Mouse (Mus musculus) cerebral cortex, adult 2 months (tissue): ENCODE measurements around the gene Creb5.

Source experiments
- WGBS: fragments of 180-500 bp; shearing (Covaris S2); methylation state at CpG from one replicate; pipeline ENCODE4 v1.1.7; 2018; 5-methylcytosine and 5-hydroxymethylcytosine counted together

The Creb5 gene

DNA sequence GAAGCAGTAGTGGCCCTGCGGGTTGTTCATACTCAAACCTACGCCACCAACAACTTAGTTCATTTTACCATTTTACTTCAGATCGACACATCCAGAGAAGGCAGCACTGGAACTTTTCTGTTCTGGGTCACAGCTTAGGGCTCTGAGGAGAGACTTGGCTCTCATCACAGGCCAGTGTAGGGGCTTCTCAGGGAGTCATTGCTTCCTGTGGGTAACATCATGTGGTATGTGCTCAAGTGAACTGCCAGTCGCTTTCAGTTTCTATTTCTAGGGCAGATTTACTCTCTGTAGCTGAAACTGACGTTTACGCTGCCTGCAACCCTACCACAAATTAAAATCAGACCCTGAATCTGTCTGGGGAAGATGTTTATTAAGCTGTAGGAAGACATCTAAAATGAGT, 302.7 kb downstream of the Creb5 start:
- 82% methylated on average over 6 of the region's 6 CpGs for WGBS

DNA sequence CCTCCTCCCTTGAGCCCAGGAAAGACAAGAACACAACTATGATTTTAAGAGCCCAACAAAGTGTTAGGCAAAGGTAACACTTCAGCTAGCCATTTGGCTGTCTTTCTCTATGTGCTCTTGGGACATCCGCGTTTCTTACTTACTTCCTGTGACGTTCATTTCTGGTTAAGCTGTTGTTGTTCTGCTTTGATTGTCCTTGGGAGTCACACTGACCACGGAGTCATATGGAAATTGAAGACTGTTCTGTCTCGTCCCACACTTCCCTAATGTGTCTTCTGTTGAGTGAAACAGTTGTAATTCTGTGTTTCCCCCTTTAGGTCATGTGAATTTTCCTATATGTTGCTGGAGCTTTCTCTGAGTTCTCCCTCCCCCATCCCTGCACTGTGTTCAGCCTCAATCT, 305.2 kb downstream of the Creb5 start:
- WGBS = 87% methylated on average over 5 of the region's 5 CpGs

GRCm38 (mm10) chr6:53593603-53594002, 306.5 kb downstream of the Creb5 start:
- WGBS = 50% methylated on average over 4 of the region's 4 CpGs

GRCm38 (mm10) chr6:53594316-53594715, 307.2 kb downstream of the Creb5 start:
- WGBS = 91% methylated on average over 4 of the region's 4 CpGs

- 86% methylated on average over 2 of the region's 2 CpGs for WGBS
Measured at GRCm38 (mm10) chr6:53596402-53596801, 309.3 kb downstream of the Creb5 start.

GRCm38 (mm10) chr6:53603041-53603440, 316.0 kb downstream of the Creb5 start:
- 84% methylated on average over 3 of the region's 3 CpGs for WGBS

- WGBS = 79% methylated on average over 5 of the region's 5 CpGs
Measured at GRCm38 (mm10) chr6:53603695-53604094, 316.6 kb downstream of the Creb5 start.

DNA sequence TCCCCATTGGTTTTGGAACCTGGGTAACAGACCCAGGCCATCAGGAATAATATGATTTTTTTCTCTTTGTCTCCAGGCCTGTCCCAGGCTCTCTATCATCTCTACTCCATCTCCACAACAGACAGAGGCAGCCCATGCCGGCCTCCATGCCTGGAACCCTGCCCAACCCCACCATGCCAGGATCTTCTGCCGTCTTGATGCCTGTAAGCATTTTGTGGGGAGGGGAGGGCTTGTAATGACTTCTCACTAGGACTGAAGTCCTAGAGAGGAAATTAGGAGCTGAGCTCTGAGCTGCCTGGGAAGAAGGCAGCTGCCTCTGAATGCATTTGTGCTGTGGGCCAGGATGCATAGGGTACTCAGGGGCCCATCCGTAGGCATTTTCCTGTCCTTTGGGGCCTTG, 317.3 kb downstream of the Creb5 start:
- 65% methylated on average over 3 of the region's 3 CpGs for WGBS

- 80% methylated on average over 2 of the region's 2 CpGs for WGBS
Measured at GRCm38 (mm10) chr6:53605184-53605583, 318.1 kb downstream of the Creb5 start.

- WGBS = 58% methylated on average over 5 of the region's 5 CpGs
Measured at GRCm38 (mm10) chr6:53611451-53611945, 324.4 kb downstream of the Creb5 start.

- WGBS = 57% methylated on average over 6 of the region's 6 CpGs
Measured at GRCm38 (mm10) chr6:53612681-53613080, 325.6 kb downstream of the Creb5 start.

DNA sequence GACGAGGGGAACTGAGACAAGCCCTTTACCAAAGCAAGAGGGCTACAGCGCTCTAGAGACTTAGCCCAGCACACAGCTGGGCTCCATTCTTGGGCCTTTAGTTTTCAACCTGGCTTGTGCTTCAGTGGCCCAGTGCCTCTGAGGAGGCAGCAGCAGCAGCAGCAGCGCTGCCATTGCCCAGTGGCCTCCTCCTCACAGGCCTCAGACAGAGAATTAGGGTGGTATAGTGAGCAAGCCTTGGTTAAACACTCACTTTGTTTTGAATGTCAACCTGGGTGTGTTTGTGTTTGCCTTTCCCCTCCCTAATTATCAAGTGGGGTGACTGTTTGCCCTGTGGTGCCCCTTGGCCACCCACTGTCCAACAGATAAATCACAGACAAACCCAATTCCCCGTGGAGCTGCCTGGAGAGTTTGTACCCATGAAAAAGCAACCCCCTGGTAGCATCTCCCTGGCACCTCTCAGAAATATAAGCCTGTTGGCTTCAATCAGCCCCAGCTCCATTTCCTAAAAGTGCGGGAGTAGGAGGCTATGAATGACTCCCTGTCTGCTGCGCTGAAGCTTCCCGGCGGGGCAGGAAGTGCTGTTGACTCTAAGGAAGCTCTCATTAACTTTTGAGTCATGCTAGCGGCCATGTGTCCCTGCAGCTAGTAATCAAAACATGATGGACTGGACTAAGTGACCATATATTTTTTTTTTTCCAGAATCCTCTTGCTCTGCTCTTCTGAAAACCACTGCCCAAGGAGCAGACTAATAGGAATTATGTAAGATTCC, 328.6 kb downstream of the Creb5 start:
- 63% methylated on average over 9 of the region's 9 CpGs for WGBS

GRCm38 (mm10) chr6:53618164-53618563, 331.1 kb downstream of the Creb5 start:
- 82% methylated on average over 8 of the region's 8 CpGs for WGBS

DNA sequence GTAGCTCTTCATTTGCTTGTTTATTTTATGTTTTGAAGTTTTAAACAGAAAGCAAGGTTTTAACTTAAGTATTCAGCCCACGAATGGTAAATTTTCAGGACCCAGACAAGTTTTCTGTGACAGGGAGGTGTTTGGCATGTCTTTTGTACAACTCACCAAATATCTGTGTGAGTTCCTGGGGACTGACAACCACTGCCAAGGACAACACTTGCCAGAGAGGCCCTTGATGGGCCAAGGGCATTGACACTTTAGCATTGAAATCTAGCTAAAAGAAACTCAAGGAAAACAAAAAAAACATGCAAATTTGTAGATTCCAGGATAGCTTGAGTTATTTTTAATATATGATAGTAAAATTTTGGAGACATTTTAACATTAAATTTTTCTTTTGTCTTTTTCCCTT, 332.6 kb downstream of the Creb5 start:
- WGBS = 65% methylated on average over 1 of the region's 1 CpGs

DNA sequence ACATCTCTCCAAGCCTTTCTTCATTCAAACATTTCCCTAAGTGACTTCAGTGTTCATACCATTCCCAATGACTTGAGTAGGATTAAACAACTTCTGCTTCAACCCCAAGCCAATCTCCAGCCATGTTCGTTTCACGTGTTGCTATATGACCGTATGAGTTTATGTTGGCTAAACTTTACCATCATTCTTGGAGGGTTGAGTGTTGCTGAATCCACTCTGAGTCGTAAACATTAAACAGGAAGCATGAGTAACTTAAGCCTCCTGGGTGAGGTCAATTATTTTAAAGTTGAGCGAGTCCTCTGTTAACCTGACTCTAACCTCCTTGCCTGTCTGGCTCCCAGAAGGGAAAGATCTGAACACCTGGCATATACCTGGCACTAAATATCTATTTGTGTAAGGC, 334.2 kb downstream of the Creb5 start:
- WGBS = 90% methylated on average over 5 of the region's 5 CpGs

GRCm38 (mm10) chr6:53624455-53625276, 337.6 kb downstream of the Creb5 start:
- 55% methylated on average over 15 of the region's 15 CpGs for WGBS

GRCm38 (mm10) chr6:53626044-53626443, 339.0 kb downstream of the Creb5 start:
- WGBS = 79% methylated on average over 5 of the region's 5 CpGs

DNA sequence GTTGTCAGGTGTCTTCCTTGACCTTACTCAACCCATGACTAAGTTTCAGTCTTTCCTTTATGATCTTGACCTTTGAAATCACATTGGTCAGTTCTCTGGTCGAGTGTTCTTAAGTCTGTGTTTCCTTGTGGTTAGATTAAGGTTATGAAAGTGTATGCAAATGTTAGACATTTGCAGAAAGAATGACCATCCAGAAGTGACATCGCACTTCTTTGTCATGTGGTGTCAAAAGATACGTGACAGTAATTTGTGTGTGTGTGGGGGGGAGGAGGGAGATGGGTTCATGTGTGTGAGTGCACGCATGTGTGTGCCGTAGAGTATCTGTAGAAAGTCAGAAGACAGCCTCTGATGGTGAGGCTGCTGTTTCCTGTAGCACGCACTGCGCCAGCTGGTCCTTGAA, 348.4 kb downstream of the Creb5 start:
- 90% methylated on average over 7 of the region's 7 CpGs for WGBS

GRCm38 (mm10) chr6:53637356-53638351, 350.6 kb downstream of the Creb5 start:
- WGBS = 53% methylated on average over 13 of the region's 13 CpGs

DNA sequence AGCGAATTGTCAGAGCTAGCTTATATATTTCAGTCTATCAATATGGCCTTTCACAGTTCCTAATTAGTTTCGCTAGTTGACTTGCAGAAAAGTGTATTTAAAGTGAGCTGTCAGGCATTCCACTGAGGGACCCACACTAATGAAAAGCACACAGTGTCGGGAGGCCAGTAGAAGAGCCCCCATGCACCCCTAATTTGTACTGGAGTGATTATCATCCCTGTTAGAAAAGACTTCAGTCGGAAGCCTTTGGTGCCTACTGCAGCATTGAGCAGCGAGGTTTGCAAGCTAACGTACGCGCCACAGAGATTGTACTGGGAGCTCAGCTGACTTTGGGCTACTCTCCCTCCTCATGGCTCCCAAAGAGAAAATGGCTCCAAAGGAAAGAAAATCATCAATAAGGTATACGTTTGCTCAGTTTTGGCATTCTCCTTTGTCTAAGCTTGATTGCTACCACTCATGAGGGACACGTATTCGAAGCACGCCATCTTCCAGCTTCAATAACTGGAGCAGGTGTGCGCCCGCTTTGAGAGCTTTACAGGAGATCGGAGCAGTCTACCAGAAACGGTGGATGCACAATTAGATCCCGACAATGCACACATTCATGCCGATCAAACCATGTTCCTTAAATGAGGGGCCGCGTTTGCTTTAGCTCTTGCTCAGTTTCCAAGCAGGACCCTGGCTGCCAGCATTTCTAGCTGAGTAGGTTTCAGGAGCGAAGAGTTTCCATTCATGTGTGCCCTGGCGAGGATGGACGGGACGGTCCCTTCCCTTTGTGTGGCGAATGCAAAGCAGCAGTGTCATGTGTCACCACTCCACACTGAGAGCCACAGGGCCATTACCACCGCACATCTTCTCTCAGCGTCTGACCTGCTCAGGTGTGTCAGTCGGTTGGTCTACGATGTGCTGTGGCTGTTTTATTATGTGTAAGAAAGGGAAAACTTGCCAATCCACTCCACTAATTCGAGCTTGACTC, 354.8 kb downstream of the Creb5 start:
- WGBS = 42% methylated on average over 30 of the region's 30 CpGs
